Mouse (Mus musculus) stomach, embryonic 16.5 days (tissue): ENCODE measurements around the gene Hoxa11. TPM values are rescaled to one million over a fixed set of nuclear protein-coding genes. Genes with fewer than 3 reads are reported as not detected.

ENCODE experiments used
- ATAC-seq: fragments of 200-750 bp; cut with Nextera tagmentation; 2 replicates; pipeline ENCODE4 v1.8.0; 2017; ENCODE audit warnings: moderate number of reproducible peaks, moderate TSS enrichment; ENCODE audit not compliant: insufficient read depth, low FRiP score
- H3K27ac ChIP-seq: fragments of 300-500 bp; sonication (generic); 2 replicates; pipeline ENCODE4 v1.5.1; 2014; ENCODE audit warnings: low read length
- H3K27me3 ChIP-seq: fragments of 300-500 bp; sonication (generic); 2 replicates; pipeline ENCODE4 v1.6.1; 2014; ENCODE audit warnings: low read length, control low read depth, mixed read lengths; ENCODE audit not compliant: control insufficient read depth, insufficient read depth
- H3K36me3 ChIP-seq: fragments of 300-500 bp; sonication (generic); 2 replicates; pipeline ENCODE4 v1.6.1; 2014; ENCODE audit warnings: low read length; ENCODE audit not compliant: control insufficient read depth, insufficient read depth
- H3K4me1 ChIP-seq: fragments of 300-500 bp; sonication (generic); 2 replicates; pipeline ENCODE4 v1.6.1; 2014; ENCODE audit warnings: low read length, control low read depth, mixed read lengths; ENCODE audit not compliant: control insufficient read depth, insufficient read depth
- H3K4me2 ChIP-seq: fragments of 300-500 bp; sonication (generic); 2 replicates; pipeline ENCODE4 v1.6.1; 2014; ENCODE audit warnings: low read depth, low read length, mixed read lengths
- H3K4me3 ChIP-seq: fragments of 300-500 bp; sonication (generic); replicated peaks from 2 replicates; pipeline ENCODE4 v1.5.1; 2014; ENCODE audit warnings: mild to moderate bottlenecking, low read length
- H3K9ac ChIP-seq: fragments of 300-500 bp; sonication (generic); 2 replicates; pipeline ENCODE4 v1.6.1; 2014; ENCODE audit warnings: low read length
- H3K9me3 ChIP-seq: fragments of 300-500 bp; sonication (generic); replicated peaks from 2 replicates; pipeline ENCODE4 v1.6.1; 2016; ENCODE audit warnings: low read length, control low read depth; ENCODE audit not compliant: control insufficient read depth
- WGBS: fragments of 180-500 bp; shearing (Covaris S2); extraction: QIAGEN DNeasy Blood & Tissue Kit; methylation state at CpG from one replicate; pipeline ENCODE4 v1.1.7; 2014; 5-methylcytosine and 5-hydroxymethylcytosine counted together
- polyA plus RNA-seq: library from polyadenylated mRNA; unstranded; fragments of >200 nt; fragmentation: Nextera tagmentation; extraction: Ambion mirVana; gene quantifications from 2 replicates; pipeline ENCODE4 v1.2.1, GENCODE M21; 2015

Gene Hoxa11
- polyA plus RNA-seq, 1 experiment from 2014 or later = not detected

- Histone ChIP-seq H3K9ac (no peak overlapping the region), H3K4me3 (no peak overlapping the region), H3K9me3 (no peaks in the 10 kb centered on the region), H3K4me2 (no peak overlapping the region), H3K27ac (no peak overlapping the region), H3K27me3 (peaks cover 72% of the 10 kb centered on the region), H3K4me1 (no peaks in the 10 kb centered on the region), H3K36me3 (no peaks in the 10 kb centered on the region)
- 14% methylated on average over 8 of the region's 8 CpGs for WGBS
- ATAC-seq = no peak
Observed at GRCm38 (mm10) chr6:52275563-52276280, 30.1 kb upstream of the Hoxa11 start.

DNA sequence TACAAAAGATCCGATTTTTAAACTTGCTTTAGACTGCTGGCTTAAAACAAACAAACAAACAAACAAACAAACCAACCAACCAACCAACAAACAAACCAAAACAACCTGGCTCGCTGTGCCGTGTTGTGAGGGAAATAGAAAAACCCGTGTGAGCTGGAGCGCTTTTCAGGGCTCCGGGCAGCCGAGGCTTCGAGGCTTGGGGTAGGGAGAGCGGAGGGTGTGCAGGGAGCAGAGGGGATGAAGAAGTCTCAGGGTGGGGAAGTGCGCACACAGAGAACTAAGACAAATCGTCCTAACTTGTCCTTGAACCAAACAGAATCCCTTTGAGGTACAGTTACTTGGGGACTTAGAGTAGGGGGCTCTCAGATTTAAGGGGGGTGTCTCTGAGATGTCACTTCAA is 29.0 kb upstream of the Hoxa11 start:
- Histone ChIP-seq H3K27me3 (peaks cover 78% of the 10 kb centered on the region), H3K4me1 (no peaks in the 10 kb centered on the region), H3K9me3 (no peaks in the 10 kb centered on the region), H3K36me3 (no peaks in the 10 kb centered on the region), H3K4me3 (no peak overlapping the region), H3K27ac (no peak overlapping the region), H3K4me2 (no peak overlapping the region), H3K9ac (no peak overlapping the region)
- 7% methylated on average over 11 of the region's 11 CpGs for WGBS
- ATAC-seq = no peak

GRCm38 (mm10) chr6:52273656-52274280 is 28.2 kb upstream of the Hoxa11 start:
- Histone ChIP-seq H3K4me3 (no peak overlapping the region), H3K36me3 (no peaks in the 10 kb centered on the region), H3K9ac (no peak overlapping the region), H3K4me2 (no peak overlapping the region), H3K9me3 (no peaks in the 10 kb centered on the region), H3K4me1 (no peaks in the 10 kb centered on the region), H3K27ac (no peak overlapping the region), H3K27me3 (peaks cover 86% of the 10 kb centered on the region)
- 5% methylated on average over 22 of the region's 22 CpGs for WGBS
- no peak for ATAC-seq

DNA sequence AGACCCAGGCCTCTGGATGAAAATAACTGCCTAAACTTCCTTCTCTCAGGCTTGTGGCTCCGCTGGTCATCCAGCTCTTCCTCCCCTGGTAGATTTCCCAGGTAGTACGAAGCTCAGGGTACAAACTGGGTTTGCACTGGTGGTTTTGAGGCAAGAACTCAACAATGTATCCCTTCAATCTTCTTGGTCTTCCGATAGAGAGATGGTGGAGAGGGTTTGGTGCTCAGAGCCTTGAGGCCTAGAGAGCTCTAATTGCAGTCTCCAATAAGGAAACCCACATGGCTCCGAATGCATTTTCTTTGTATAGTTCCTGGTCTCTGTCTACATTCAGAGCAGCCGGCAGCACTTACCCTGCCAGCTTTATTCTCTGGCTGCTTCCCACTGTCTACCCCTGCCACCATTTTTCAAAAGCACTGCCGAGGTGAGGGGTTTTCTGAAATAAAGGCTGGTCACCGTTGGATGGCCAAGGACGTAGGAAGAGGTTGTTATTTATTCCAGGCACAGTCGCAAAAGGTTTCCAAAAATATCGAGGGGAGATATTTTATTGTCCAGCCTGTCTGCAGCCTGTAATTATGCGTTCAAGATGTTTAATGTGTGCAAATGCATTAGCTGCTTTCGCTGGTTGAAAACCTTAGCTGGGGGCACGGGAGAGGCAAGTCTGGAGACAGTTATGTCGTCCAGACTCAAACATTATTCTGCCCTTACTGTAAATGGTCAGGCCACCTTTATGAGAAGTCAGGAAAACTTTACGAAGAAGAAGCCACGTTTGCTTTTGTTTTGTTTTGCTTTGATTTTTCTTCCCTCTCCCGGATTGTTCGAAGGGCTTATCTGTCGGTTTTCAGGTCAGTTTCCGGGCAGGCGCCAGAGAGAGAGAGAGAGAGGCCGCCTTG is 27.4 kb upstream of the Hoxa11 start:
- H3K4me3 ChIP-seq = no peak overlapping the region
- 16% methylated on average over 22 of the region's 22 CpGs for WGBS
- no peaks in the 10 kb centered on the region for H3K4me1 ChIP-seq
- no peaks in the 10 kb centered on the region for H3K36me3 ChIP-seq
- H3K9ac ChIP-seq = no peak overlapping the region
- no peak overlapping the region for H3K27ac ChIP-seq
- H3K4me2 ChIP-seq = no peak overlapping the region
- ATAC-seq = no peak
- H3K27me3 ChIP-seq = peaks cover 90% of the 10 kb centered on the region
- H3K9me3 ChIP-seq = no peaks in the 10 kb centered on the region

DNA sequence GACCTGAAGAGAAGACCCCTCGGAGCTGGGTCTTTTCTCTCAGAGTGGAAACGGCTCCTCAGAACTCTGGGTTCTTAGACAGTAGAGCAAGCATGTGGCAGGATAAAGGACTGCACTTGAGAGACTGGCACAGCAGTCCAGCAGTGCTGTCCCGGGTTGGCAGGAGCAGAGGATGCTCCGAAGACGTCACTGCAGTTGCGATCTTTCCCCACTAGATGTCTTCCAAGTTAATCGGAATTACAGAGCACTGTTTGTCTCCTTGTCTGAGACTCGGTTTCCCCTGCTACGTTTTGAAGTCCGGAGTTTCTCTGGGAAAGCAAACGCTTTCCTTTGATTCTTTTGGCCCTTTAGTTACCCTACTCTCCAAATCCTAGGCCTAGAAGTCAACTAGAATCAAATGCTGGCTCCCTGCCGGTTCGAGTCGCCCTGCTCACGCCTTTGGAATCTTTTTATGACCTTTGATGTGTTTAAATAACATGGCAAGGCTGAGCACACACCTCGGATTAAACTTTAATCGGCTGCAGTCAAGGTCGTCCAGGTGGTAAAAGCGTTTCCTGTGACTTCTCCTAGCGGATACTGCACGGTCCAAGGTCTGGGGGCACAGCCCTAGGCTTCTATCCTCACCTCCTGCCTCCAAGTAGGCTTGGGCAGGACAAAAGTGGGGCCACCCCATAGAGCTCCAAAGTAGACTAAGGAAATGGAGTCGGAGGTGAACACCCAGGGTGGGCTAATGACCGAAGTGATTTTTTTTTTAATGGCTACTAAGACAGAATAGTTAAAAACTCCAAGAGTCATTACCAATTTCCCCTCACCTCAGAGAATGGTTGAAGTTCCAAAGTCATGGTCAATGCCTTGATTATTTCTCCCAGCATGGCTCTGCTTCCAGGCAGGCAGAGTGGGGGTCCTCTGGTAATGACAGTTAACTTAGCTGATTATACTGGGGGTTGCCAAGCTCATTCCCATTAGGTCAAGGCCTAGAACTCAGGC is 25.2 kb upstream of the Hoxa11 start:
- no peaks in the 10 kb centered on the region for H3K36me3 ChIP-seq
- H3K27me3 ChIP-seq = peaks cover 88% of the 10 kb centered on the region
- no peak overlapping the region for H3K9ac ChIP-seq
- no peaks in the 10 kb centered on the region for H3K9me3 ChIP-seq
- H3K4me2 ChIP-seq = no peak overlapping the region
- no peaks in the 10 kb centered on the region for H3K4me1 ChIP-seq
- no peak for ATAC-seq
- no peak overlapping the region for H3K4me3 ChIP-seq
- 8% methylated on average over 23 of the region's 23 CpGs for WGBS
- H3K27ac ChIP-seq = no peak overlapping the region

- peaks cover 93% of the 10 kb centered on the region for H3K27me3 ChIP-seq
- no peak for ATAC-seq
- H3K9me3 ChIP-seq = no peaks in the 10 kb centered on the region
- no peak overlapping the region for H3K9ac ChIP-seq
- WGBS = 4% methylated on average over 3 of the region's 3 CpGs
- H3K4me1 ChIP-seq = no peaks in the 10 kb centered on the region
- no peaks in the 10 kb centered on the region for H3K36me3 ChIP-seq
- no peak overlapping the region for H3K27ac ChIP-seq
- no peak overlapping the region for H3K4me2 ChIP-seq
- H3K4me3 ChIP-seq = no peak overlapping the region
Observed at GRCm38 (mm10) chr6:52268756-52269155, 23.1 kb upstream of the Hoxa11 start.

GRCm38 (mm10) chr6:52268341-52268740 is 22.7 kb upstream of the Hoxa11 start:
- Histone ChIP-seq H3K9me3 (no peaks in the 10 kb centered on the region), H3K4me2 (no peak overlapping the region), H3K4me1 (no peaks in the 10 kb centered on the region), H3K27ac (no peak overlapping the region), H3K4me3 (no peak overlapping the region), H3K36me3 (no peaks in the 10 kb centered on the region), H3K9ac (no peak overlapping the region), H3K27me3 (peaks cover 93% of the 10 kb centered on the region)
- 6% methylated on average over 7 of the region's 7 CpGs for WGBS
- no peak for ATAC-seq

DNA sequence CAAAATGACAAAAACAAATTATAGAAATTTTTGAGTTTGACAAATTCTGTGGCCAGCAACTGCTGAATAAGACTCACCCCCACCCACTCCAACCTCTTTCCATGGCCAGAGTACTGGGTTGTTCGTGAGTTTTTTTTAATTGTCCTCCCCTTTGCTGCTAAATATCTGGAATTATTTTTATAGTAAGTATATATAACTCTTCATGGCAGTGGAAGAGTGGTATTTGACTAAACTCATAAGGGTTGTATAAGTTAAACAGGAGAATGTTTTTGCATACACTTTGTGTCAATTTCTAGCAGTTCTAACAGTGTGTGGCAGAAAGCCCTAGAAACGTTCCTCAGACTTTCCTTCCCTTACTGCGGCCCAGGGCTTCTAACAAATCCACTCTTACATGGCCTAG is 22.1 kb upstream of the Hoxa11 start:
- no peak for ATAC-seq
- Histone ChIP-seq H3K4me3 (no peak overlapping the region), H3K27me3 (peaks cover 91% of the 10 kb centered on the region), H3K9me3 (no peaks in the 10 kb centered on the region), H3K4me2 (no peak overlapping the region), H3K27ac (no peak overlapping the region), H3K36me3 (no peaks in the 10 kb centered on the region), H3K9ac (no peak overlapping the region), H3K4me1 (no peaks in the 10 kb centered on the region)
- 9% methylated on average over 3 of the region's 3 CpGs for WGBS
